8 mouse cellular contexts compared by ENCODE assay signal in genomic region chr17:47521551-47522258, GRCm38 (mm10). TPM values are rescaled to one million over a fixed set of nuclear protein-coding genes. Genes with fewer than 3 reads are reported as not detected.
DNase-seq lines count a peak whose midpoint lies in the region; ATAC-seq and TF ChIP-seq lines count a peak whose summit lies in the region.

No protein-coding gene starts in this region.

- H3K9me3 ChIP-seq in heart, embryonic 11.5 days (replicated peaks; ENCODE audit: control insufficient read depth, low read length), result no peaks in the 10 kb centered on the region
- H3K9me3 ChIP-seq in kidney, embryonic 16.5 days (ENCODE audit: low read length), result no peaks in the 10 kb centered on the region; the same call in 1 of the 2 replicates

- H3K27me3 ChIP-seq in heart, embryonic 11.5 days (ENCODE audit: control insufficient read depth, insufficient read depth, low read length), result no peaks in the 10 kb centered on the region
- H3K27me3 ChIP-seq in kidney, embryonic 16.5 days (ENCODE audit: insufficient read depth, low read length), result no peaks in the 10 kb centered on the region

- peak overlapping the region; percentile 66 for H3K4me2 ChIP-seq in heart, embryonic 11.5 days
- peak overlapping the region; percentile 46 for H3K4me2 ChIP-seq in kidney, embryonic 16.5 days (replicated peaks; ENCODE audit: low read depth, low read length)

- no peak overlapping the region for H3K4me3 ChIP-seq in lung, adult 2 months (replicated peaks; ENCODE audit: extremely low read depth, low read depth, low read length)
- peak overlapping the region; percentile 21 for H3K4me3 ChIP-seq in heart, embryonic 11.5 days (ENCODE audit: low read depth, low read length)
- H3K4me3 ChIP-seq in kidney, embryonic 16.5 days (ENCODE audit: low read length), result peak overlapping the region; percentile 15

- peak overlapping the region; percentile 100 for H3K27ac ChIP-seq in heart, embryonic 11.5 days (ENCODE audit: low read depth, low read length)
- peak overlapping the region; percentile 88 for H3K27ac ChIP-seq in kidney, embryonic 16.5 days (ENCODE audit: low read length)

- TF ChIP-seq POLR2A in lung, adult 2 months (IDR thresholded peaks at IDR 0.05; ENCODE audit: borderline replicate concordance, extremely low read depth, low read depth, low read length), result no peak

- TF ChIP-seq CTCF in lung, adult 2 months (IDR thresholded peaks at IDR 0.05; ENCODE audit: insufficient read depth, low read length), result no peak

- H3K9ac ChIP-seq in heart, embryonic 11.5 days (ENCODE audit: low read depth, low read length), result peak overlapping the region; percentile 77
- peak overlapping the region; percentile 45 for H3K9ac ChIP-seq in kidney, embryonic 16.5 days (replicated peaks; ENCODE audit: low read length)

- H3K4me1 ChIP-seq in lung, adult 2 months (ENCODE audit: control insufficient read depth, insufficient read depth, low read length), result peaks cover 31% of the 10 kb centered on the region
- H3K4me1 ChIP-seq in heart, embryonic 11.5 days (ENCODE audit: control insufficient read depth, insufficient read depth, low read length), result peaks cover 67% of the 10 kb centered on the region
- peaks cover 37% of the 10 kb centered on the region for H3K4me1 ChIP-seq in kidney, embryonic 16.5 days (ENCODE audit: insufficient read depth, low read length)

- peak; percentile 89 for ATAC-seq in heart, embryonic 11.5 days (replicated peaks; ENCODE audit: insufficient number of reproducible peaks, low FRiP score, low TSS enrichment)
- peak; percentile 91 for ATAC-seq in kidney, embryonic 16.5 days (ENCODE audit: low FRiP score, low TSS enrichment)

- no peaks in the 10 kb centered on the region for H3K36me3 ChIP-seq in heart, embryonic 11.5 days (ENCODE audit: control insufficient read depth, insufficient read depth, low read length)
- H3K36me3 ChIP-seq in kidney, embryonic 16.5 days (ENCODE audit: insufficient read depth, low read length), result no peaks in the 10 kb centered on the region

- WGBS in lung, adult 2 months, result 6% methylated on average over 17 of the region's 17 CpGs
- under 1% methylated on average over 17 of the region's 17 CpGs for WGBS in heart, embryonic 11.5 days (ENCODE audit: insufficient replicate concordance)
- WGBS in kidney, embryonic 16.5 days, result 4% methylated on average over 15 of the region's 17 CpGs

- DNase-seq in lung, adult 18-20 months, result peak; percentile 60 to 70
- DNase-seq in lung, adult 2 months, result no peak
- DNase-seq in embryo, embryonic 11.5 days (ENCODE audit: low read depth, low spot score), result peak; percentile 65
- peak; percentile 76 for DNase-seq in lung, postnatal 25 days (ENCODE audit: low spot score)
- peak; percentile 74 to 78 for DNase-seq in right cerebral cortex, postnatal 10 days (ENCODE audit: low spot score in 2 of 2)
- DNase-seq in cerebellum, adult 9-10 months, result no peak

RNA-seq across cellular contexts. Expression of gene Ccnd3, which starts 16.9 kb away (rescaled TPM):
- 202 and 229 TPM in 2 replicates for polyA plus RNA-seq in lung, adult 2 months (2012; rRNA removed)
- 559 and 565 TPM in 2 replicates for polyA plus RNA-seq in heart, embryonic 11.5 days (2014; fragmentation: Nextera tagmentation; extraction: Ambion mirVana)
- polyA plus RNA-seq in kidney, embryonic 16.5 days (2015; fragmentation: Nextera tagmentation; extraction: Ambion mirVana), result 295 and 301 TPM in 2 replicates

RNA-seq across cellular contexts. Expression of gene Taf8, which starts 19.6 kb away (rescaled TPM):
- 25.7 and 32.2 TPM in 2 replicates for polyA plus RNA-seq in lung, adult 2 months (2012; rRNA removed)
- polyA plus RNA-seq in heart, embryonic 11.5 days (2014; fragmentation: Nextera tagmentation; extraction: Ambion mirVana), result 15.9 and 18.3 TPM in 2 replicates
- 35.1 and 35.8 TPM in 2 replicates for polyA plus RNA-seq in kidney, embryonic 16.5 days (2015; fragmentation: Nextera tagmentation; extraction: Ambion mirVana)

Comparison
In these comparisons a context has a peak if more than half of its experiments do, and no peak if none do; other contexts are left out.
1. DNase-seq: peak in lung, adult 18-20 months (2 of 2), embryo, embryonic 11.5 days (single experiment), lung, postnatal 25 days (single experiment) and right cerebral cortex, postnatal 10 days (2 of 2); none in lung, adult 2 months (single experiment) and cerebellum, adult 9-10 months (single experiment).